Mouse (Mus musculus) spleen, adult 2 months (tissue): ENCODE results near the gene Sergef.

ENCODE experiments used
- CTCF ChIP-seq: fragments of 200-500 bp; IDR thresholded peaks from 2 replicates; pipeline ENCODE4 v1.5.1; 2011; ENCODE audit warnings: mild to moderate bottlenecking, inconsistent platforms; ENCODE audit not compliant: insufficient read depth, insufficient read length, insufficient replicate concordance; ENCODE audit errors: extremely low read depth
- POLR2A ChIP-seq: fragments of 200-500 bp; IDR thresholded peaks from 2 replicates; pipeline ENCODE4 v1.6.1; 2011; ENCODE audit warnings: low read depth, low read length, inconsistent platforms

DNA sequence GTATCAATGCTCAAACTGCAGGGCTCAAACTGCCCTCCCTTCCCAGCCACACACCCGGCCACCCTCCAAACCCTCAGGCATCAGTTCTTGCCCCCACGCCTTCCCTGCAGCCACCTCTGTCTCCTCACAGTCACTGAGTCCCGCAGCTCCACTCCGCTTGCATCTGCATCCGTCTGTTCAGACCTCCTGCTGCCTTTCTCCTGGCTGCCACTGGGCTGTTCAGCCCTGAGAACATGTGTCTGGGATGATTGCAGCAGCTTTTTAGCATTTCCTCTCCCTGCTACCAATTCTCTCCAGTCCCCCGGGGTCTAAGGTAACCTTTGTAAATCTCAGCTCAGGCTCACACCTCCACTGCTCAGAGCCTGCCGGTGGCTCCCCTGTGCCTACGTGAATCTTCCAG is 109.7 kb downstream of the Sergef start:
- TF ChIP-seq CTCF (no peak), POLR2A (no peak)
